Mouse (Mus musculus) neutrophil, adult 83 days (primary cell): ENCODE measurements around the gene Dcaf12l2. TPM values are rescaled to one million over a fixed set of nuclear protein-coding genes. Genes with fewer than 3 reads are reported as not detected.

Source experiments
- total RNA-seq, 2 experiments: library from RNA; stranded (reverse); gene quantifications; one replicate each; pipeline ENCODE4 v1.2.4; 2023

Dcaf12l2 gene
- total RNA-seq: not detected

GRCm38 (mm10) chrX:44367646-44368521 lies at the start of gene Dcaf12l2:
Gene Dcaf12l2, minus strand, starts transcription at chrX:44368342.

